Comparison of ENCODE assay signal across 7 mouse cellular contexts in genomic region chr13:49248467-49248862, GRCm38 (mm10). TPM values are rescaled to one million over a fixed set of nuclear protein-coding genes. Genes with fewer than 3 reads are reported as not detected.
DNase-seq lines count a peak whose midpoint lies in the region; ATAC-seq and TF ChIP-seq lines count a peak whose summit lies in the region.

Gene Susd3 (minus strand): TSS chr13:49248706.

- no peak for TF ChIP-seq CTCF in lung, postnatal 0 days (IDR thresholded peaks at IDR 0.05)
- no peak for TF ChIP-seq CTCF in liver, postnatal 0 days (IDR thresholded peaks at IDR 0.05; ENCODE audit: low read depth)

- peak within 1 kb of the TSS; percentile 69 for H3K4me2 ChIP-seq in lung, postnatal 0 days (replicated peaks; ENCODE audit: low read depth, low read length)
- peak within 1 kb of the TSS; percentile 50 for H3K4me2 ChIP-seq in forebrain, embryonic 15.5 days (replicated peaks)
- peak within 1 kb of the TSS; percentile 88 for H3K4me2 ChIP-seq in liver, postnatal 0 days (ENCODE audit: low read depth, low read length)
- H3K4me2 ChIP-seq in stomach, embryonic 16.5 days (ENCODE audit: low read depth, low read length) = peak within 1 kb of the TSS; percentile 71

- H3K27me3 ChIP-seq in lung, postnatal 0 days (replicated peaks; ENCODE audit: insufficient read depth, low read length) = peaks cover 15% of the 10 kb centered on the region
- H3K27me3 ChIP-seq in forebrain, embryonic 15.5 days = peaks cover 26% of the 10 kb centered on the region
- peaks cover 23% of the 10 kb centered on the region for H3K27me3 ChIP-seq in liver, postnatal 0 days (ENCODE audit: insufficient read depth, low read length)
- peaks cover 16% of the 10 kb centered on the region for H3K27me3 ChIP-seq in stomach, embryonic 16.5 days (ENCODE audit: control insufficient read depth, insufficient read depth, low read length)

- TF ChIP-seq EP300 in lung, postnatal 0 days (IDR thresholded peaks at IDR 0.05) = no peak
- no peak for TF ChIP-seq EP300 in liver, postnatal 0 days (IDR thresholded peaks at IDR 0.05; ENCODE audit: low read depth)

- no peaks in the 10 kb centered on the region for H3K9me3 ChIP-seq in lung, postnatal 0 days (ENCODE audit: low read length)
- no peaks in the 10 kb centered on the region for H3K9me3 ChIP-seq in forebrain, embryonic 15.5 days
- no peaks in the 10 kb centered on the region for H3K9me3 ChIP-seq in liver, postnatal 0 days (ENCODE audit: low read length)
- H3K9me3 ChIP-seq in stomach, embryonic 16.5 days (replicated peaks; ENCODE audit: control insufficient read depth, low read length) = no peaks in the 10 kb centered on the region

- intact Hi-C loops in left cerebral cortex, postnatal 4 days (cut with DNase I) = no loop called here

- 12% methylated on average over 8 of the region's 8 CpGs for WGBS in lung, postnatal 0 days
- 13% methylated on average over 7 of the region's 8 CpGs for WGBS in forebrain, embryonic 15.5 days
- WGBS in liver, postnatal 0 days (ENCODE audit: insufficient replicate concordance) = 17% methylated on average over 8 of the region's 8 CpGs
- WGBS in stomach, embryonic 16.5 days = 14% methylated on average over 7 of the region's 8 CpGs

- no peak for DNase-seq in lung, postnatal 0 days (ENCODE audit: low spot score)
- DNase-seq in lung, postnatal 36 days = no peak
- DNase-seq in liver, postnatal 0 days = no peak
- no peak for DNase-seq in left cerebral cortex, postnatal 4 days
- no peak for DNase-seq in urinary bladder, postnatal 14 days (ENCODE audit: low spot score)

- H3K4me3 ChIP-seq in lung, postnatal 0 days (ENCODE audit: low read depth, low read length) = peak within 1 kb of the TSS; percentile 41
- H3K4me3 ChIP-seq in forebrain, embryonic 15.5 days = peak within 1 kb of the TSS; percentile 36
- peak within 1 kb of the TSS; percentile 49 for H3K4me3 ChIP-seq in liver, postnatal 0 days (ENCODE audit: low read depth, low read length)
- H3K4me3 ChIP-seq in stomach, embryonic 16.5 days (replicated peaks; ENCODE audit: low read length) = peak within 1 kb of the TSS; percentile 45

- no peak within 1 kb of the TSS for H3K27ac ChIP-seq in lung, postnatal 0 days (ENCODE audit: low read length)
- H3K27ac ChIP-seq in forebrain, embryonic 15.5 days (replicated peaks) = no peak within 1 kb of the TSS
- H3K27ac ChIP-seq in liver, postnatal 0 days (ENCODE audit: low read depth) = no peak within 1 kb of the TSS
- H3K27ac ChIP-seq in stomach, embryonic 16.5 days (ENCODE audit: low read length) = no peak within 1 kb of the TSS

- H3K36me3 ChIP-seq in lung, postnatal 0 days (ENCODE audit: insufficient read depth, low read length) = no peaks in the 10 kb centered on the region
- no peaks in the 10 kb centered on the region for H3K36me3 ChIP-seq in forebrain, embryonic 15.5 days
- no peaks in the 10 kb centered on the region for H3K36me3 ChIP-seq in liver, postnatal 0 days (replicated peaks; ENCODE audit: insufficient read depth, low read length)
- no peaks in the 10 kb centered on the region for H3K36me3 ChIP-seq in stomach, embryonic 16.5 days (ENCODE audit: control insufficient read depth, insufficient read depth, low read length)

- H3K4me1 ChIP-seq in lung, postnatal 0 days (ENCODE audit: insufficient read depth, low read depth, low read length) = no peaks in the 10 kb centered on the region
- peaks cover 8% of the 10 kb centered on the region for H3K4me1 ChIP-seq in forebrain, embryonic 15.5 days
- H3K4me1 ChIP-seq in liver, postnatal 0 days (ENCODE audit: insufficient read depth) = peaks cover 21% of the 10 kb centered on the region
- H3K4me1 ChIP-seq in stomach, embryonic 16.5 days (ENCODE audit: control insufficient read depth, insufficient read depth, low read length) = peaks cover 5% of the 10 kb centered on the region; the same call in 1 of the 2 replicates

- no peak for ATAC-seq in lung, postnatal 0 days
- ATAC-seq in forebrain, embryonic 15.5 days (replicated peaks) = no peak
- no peak for ATAC-seq in liver, postnatal 0 days
- ATAC-seq in stomach, embryonic 16.5 days (ENCODE audit: insufficient read depth, low FRiP score) = no peak

- 0 out of 2 replicates have a peak within 1 kb of the TSS, but pooled peaks have one; percentile 8 for H3K9ac ChIP-seq in lung, postnatal 0 days (replicated peaks; ENCODE audit: low read depth)
- no peak within 1 kb of the TSS for H3K9ac ChIP-seq in forebrain, embryonic 15.5 days (replicated peaks)
- peak within 1 kb of the TSS; percentile 59 for H3K9ac ChIP-seq in liver, postnatal 0 days (replicated peaks)
- peak within 1 kb of the TSS; percentile 54; the same call in 1 of the 2 replicates for H3K9ac ChIP-seq in stomach, embryonic 16.5 days (ENCODE audit: low read length)

RNA-seq across cellular contexts. Expression of gene Susd3, which starts in this region (rescaled TPM):
- polyA plus RNA-seq in lung, postnatal 0 days (2015; fragmentation: Nextera tagmentation; extraction: Ambion mirVana) = 2.5 TPM in 2 replicates
- 0.68 and 0.98 TPM in 2 replicates for polyA plus RNA-seq in forebrain, embryonic 15.5 days (2015; fragmentation: Nextera tagmentation; extraction: Ambion mirVana)
- 2.5 and 2.9 TPM in 2 replicates for polyA plus RNA-seq in liver, postnatal 0 days (2015; fragmentation: Nextera tagmentation; extraction: Ambion mirVana)
- 0.95 and 1.2 TPM in 2 replicates for polyA plus RNA-seq in stomach, embryonic 16.5 days (2015; fragmentation: Nextera tagmentation; extraction: Ambion mirVana)
- total RNA-seq in left cerebral cortex, postnatal 4 days (2021) = under 1 TPM; 0.54 to 0.58 TPM
